Mouse (Mus musculus) gastrocnemius, adult 8-10 months (tissue): ENCODE data around the gene Prpf40b. TPM values are rescaled to one million over a fixed set of nuclear protein-coding genes. Genes with fewer than 3 reads are reported as not detected.

ENCODE experiments used
- DNase-seq, 2 experiments: peaks; one replicate each; pipeline ENCODE4 v3.0.0; 2022; ENCODE audit warnings: low spot score in 2 of 2
- total RNA-seq, 4 experiments: library from RNA; stranded (reverse); gene quantifications; 2 replicates each; pipeline ENCODE4 v1.2.4; 2022

The Prpf40b gene
- total RNA-seq, 4 experiments from 2014 or later: 22.5 to 28.5 (median 25.7) TPM

- peak; percentile 77 to 82 for DNase-seq
These were observed 38.2 kb downstream of the Prpf40b start for GRCm38 (mm10) chr15:99332921-99333675.

GRCm38 (mm10) chr15:99333676-99334065 lies 38.8 kb downstream of the Prpf40b start:
- no peak for DNase-seq

- DNase-seq: no peak
These were observed 39.6 kb downstream of the Prpf40b start for GRCm38 (mm10) chr15:99334500-99334899.

- no peak for DNase-seq
These were observed 41.0 kb downstream of the Prpf40b start for GRCm38 (mm10) chr15:99335801-99336320.

- no peak for DNase-seq
These were observed 44.0 kb downstream of the Prpf40b start for GRCm38 (mm10) chr15:99338916-99339315.

GRCm38 (mm10) chr15:99339669-99340068 lies 44.8 kb downstream of the Prpf40b start:
- DNase-seq: no peak

- DNase-seq: no peak
These were observed 46.2 kb downstream of the Prpf40b start for GRCm38 (mm10) chr15:99341102-99341501.

- no peak for DNase-seq
These were observed 47.5 kb downstream of the Prpf40b start for GRCm38 (mm10) chr15:99342194-99342981.

GRCm38 (mm10) chr15:99343414-99344147 lies 48.7 kb downstream of the Prpf40b start:
- DNase-seq: peak in 1 of 2 experiments; percentile 61

GRCm38 (mm10) chr15:99344148-99344870 lies 49.4 kb downstream of the Prpf40b start:
- DNase-seq: peak in 1 of 2 experiments; percentile 36

GRCm38 (mm10) chr15:99344961-99345360 lies 50.1 kb downstream of the Prpf40b start:
- DNase-seq: no peak

GRCm38 (mm10) chr15:99351610-99352009 lies 56.7 kb downstream of the Prpf40b start:
- DNase-seq: no peak

- DNase-seq: no peak
These were observed 57.4 kb downstream of the Prpf40b start for GRCm38 (mm10) chr15:99352306-99352705.

- DNase-seq: no peak
These were observed 60.8 kb downstream of the Prpf40b start for GRCm38 (mm10) chr15:99355660-99356059.

- DNase-seq: no peak
These were observed 61.6 kb downstream of the Prpf40b start for GRCm38 (mm10) chr15:99356462-99356861.

GRCm38 (mm10) chr15:99358952-99359351 lies 64.1 kb downstream of the Prpf40b start:
- DNase-seq: no peak

GRCm38 (mm10) chr15:99364022-99364530 lies 69.2 kb downstream of the Prpf40b start:
- no peak for DNase-seq

GRCm38 (mm10) chr15:99364921-99365320 lies 70.0 kb downstream of the Prpf40b start:
- DNase-seq: no peak
